Mouse (Mus musculus) hindbrain, embryonic 15.5 days (tissue): ENCODE results near the gene Def8. TPM values are rescaled to one million over a fixed set of nuclear protein-coding genes. Genes with fewer than 3 reads are reported as not detected.
"Not testable (repeated sequence)": the region's sequence is repeated elsewhere in the genome, so short reads cannot be mapped to it uniquely, and the experiment has no call there.

Experiments used
- ATAC-seq: fragments of 200-750 bp; cut with Nextera tagmentation; 2 replicates; pipeline ENCODE4 v1.8.0; 2017; ENCODE audit warnings: low read depth, moderate number of reproducible peaks, moderate TSS enrichment; ENCODE audit not compliant: low FRiP score
- H3K27ac ChIP-seq: fragments of 300-500 bp; sonication (generic); replicated peaks from 2 replicates; pipeline ENCODE4 v1.5.1; 2015; ENCODE audit warnings: mild to moderate bottlenecking, inconsistent platforms
- H3K27me3 ChIP-seq: fragments of 300-500 bp; sonication (generic); 2 replicates; pipeline ENCODE4 v1.6.1; 2015; ENCODE audit warnings: control low read depth, inconsistent platforms
- H3K36me3 ChIP-seq: fragments of 300-500 bp; sonication (generic); 2 replicates; pipeline ENCODE4 v1.6.1; 2015; ENCODE audit warnings: control low read depth, inconsistent platforms
- H3K4me1 ChIP-seq: fragments of 300-500 bp; sonication (generic); replicated peaks from 2 replicates; pipeline ENCODE4 v1.6.1; 2015; ENCODE audit warnings: control low read depth, inconsistent platforms
- H3K4me2 ChIP-seq: fragments of 300-500 bp; sonication (generic); 2 replicates; pipeline ENCODE4 v1.6.1; 2015; ENCODE audit warnings: moderate library complexity, mild to moderate bottlenecking, inconsistent platforms
- H3K4me3 ChIP-seq: fragments of 300-500 bp; sonication (generic); 2 replicates; pipeline ENCODE4 v1.5.1; 2015; ENCODE audit warnings: mild to moderate bottlenecking, inconsistent platforms
- H3K9ac ChIP-seq: fragments of 300-500 bp; sonication (generic); 2 replicates; pipeline ENCODE4 v1.6.1; 2015; ENCODE audit warnings: inconsistent platforms
- H3K9me3 ChIP-seq: fragments of 300-500 bp; sonication (generic); 2 replicates; pipeline ENCODE4 v1.6.1; 2016; ENCODE audit warnings: control low read depth, inconsistent platforms
- WGBS: fragments of 180-500 bp; shearing (Covaris S2); methylation state at CpG from one replicate; pipeline ENCODE4 v1.1.7; 2015; 5-methylcytosine and 5-hydroxymethylcytosine counted together
- polyA plus RNA-seq: library from polyadenylated mRNA; unstranded; fragments of >200 nt; fragmentation: Nextera tagmentation; extraction: Ambion mirVana; gene quantifications from 2 replicates; pipeline ENCODE4 v1.2.1, GENCODE M21; 2015

Def8 gene
- polyA plus RNA-seq, 1 experiment from 2014 or later, result 51.6 TPM

DNA sequence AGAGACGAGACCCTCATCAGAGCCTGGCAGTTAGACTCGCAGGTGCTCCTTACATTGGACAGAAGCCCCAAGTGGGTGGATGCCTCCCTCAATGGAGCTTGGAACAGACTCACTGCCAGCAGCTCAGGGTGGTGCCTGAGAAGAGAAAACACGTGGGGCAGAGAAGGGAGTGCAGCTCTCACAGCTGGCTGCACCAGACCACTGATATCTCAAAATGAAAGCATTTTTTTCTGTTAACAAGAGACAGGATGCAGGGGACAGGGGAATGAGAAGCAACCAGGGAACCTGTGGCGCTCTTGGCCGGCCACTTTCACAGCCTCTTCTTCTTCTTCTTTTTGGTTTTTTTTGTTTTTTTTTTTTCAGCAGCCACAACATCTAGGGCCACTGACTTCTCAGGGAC, 51.2 kb downstream of the Def8 start:
- H3K9ac ChIP-seq, ATAC-seq: not testable (repeated sequence)
- 74% methylated on average over 5 of the region's 5 CpGs for WGBS

DNA sequence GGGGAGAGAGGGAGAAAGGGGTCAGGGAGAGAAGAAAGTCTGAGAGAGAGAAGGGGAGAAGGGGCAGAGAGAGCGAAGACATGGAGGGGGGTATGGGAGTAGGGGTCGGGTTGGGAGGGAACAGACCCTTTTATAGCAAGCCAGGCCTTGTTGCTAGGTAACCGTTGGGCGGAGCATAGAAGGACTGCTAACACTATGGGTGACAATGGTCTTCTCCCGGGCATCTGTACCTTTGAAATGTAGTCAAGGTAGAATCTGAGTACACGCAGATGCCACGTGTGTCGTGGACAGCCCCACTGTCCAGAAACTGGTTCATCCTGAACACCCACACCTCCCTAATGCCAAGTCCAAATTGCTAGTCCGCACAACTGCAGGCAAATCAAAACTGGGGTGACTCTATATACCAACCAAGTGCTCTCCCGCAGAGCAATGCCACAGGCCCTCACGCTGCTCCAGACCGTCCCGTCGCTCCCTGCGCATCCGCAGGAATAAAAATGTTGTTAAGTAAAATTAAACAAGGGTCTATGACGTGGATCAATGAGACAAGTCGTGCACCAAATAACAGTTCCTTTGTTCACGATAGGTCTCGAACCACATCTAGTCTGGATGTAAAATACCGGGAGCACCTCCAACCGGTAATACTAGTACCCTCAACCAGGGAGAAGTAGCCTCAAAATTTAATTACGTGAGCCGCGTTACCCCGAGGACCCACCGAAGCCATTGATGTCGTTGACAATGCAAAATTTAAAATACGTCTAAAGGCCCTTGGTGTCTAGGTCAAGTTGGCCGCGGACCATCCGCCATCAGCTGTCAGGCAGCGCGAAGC, 53.8 kb downstream of the Def8 start:
- peak; percentile 75 for ATAC-seq
- Histone ChIP-seq H3K4me3 (peak overlapping the region; percentile 90), H3K4me2 (peak overlapping the region; percentile 85), H3K4me1 (peaks cover 25% of the 10 kb centered on the region), H3K9me3 (no peaks in the 10 kb centered on the region), H3K27ac (peak overlapping the region; percentile 99), H3K9ac (peak overlapping the region; percentile 87), H3K27me3 (no peaks in the 10 kb centered on the region), H3K36me3 (peaks cover 20% of the 10 kb centered on the region)
- WGBS, result 6% methylated on average over 34 of the region's 34 CpGs

More for the DNA sequence above, 51.2 kb downstream of the Def8 start:
- H3K4me1 ChIP-seq, result peaks cover 19% of the 10 kb centered on the region
- H3K36me3 ChIP-seq, H3K4me3 ChIP-seq, H3K9me3 ChIP-seq, H3K4me2 ChIP-seq, H3K27ac ChIP-seq, H3K27me3 ChIP-seq: not testable (repeated sequence)

DNA sequence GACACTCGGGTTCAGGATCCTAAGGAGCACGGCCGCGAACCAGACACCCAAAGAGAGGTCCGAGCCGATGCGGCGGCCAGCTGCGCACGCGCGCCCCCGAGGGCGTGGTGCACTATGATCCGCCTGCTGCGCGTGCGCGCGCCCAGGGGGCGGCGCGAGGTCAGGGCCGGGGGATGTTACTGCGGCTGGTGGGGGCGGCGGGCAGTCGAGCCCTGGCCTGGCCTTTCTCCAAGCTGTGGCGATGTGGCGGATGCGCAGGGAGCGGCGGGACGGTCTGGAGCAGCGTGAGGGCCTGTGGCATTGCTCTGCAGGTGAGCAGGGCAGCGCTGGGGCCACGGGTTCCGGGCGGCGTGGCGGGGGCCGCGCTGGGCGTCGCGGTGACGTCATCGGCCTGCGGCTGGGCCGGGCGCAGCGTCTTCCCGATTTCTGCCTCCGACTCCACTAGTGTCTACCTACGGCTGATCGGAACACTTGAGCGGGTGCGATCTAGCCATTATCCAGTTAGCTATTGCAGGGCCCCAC, 54.5 kb downstream of the Def8 start, which contains the start of gene Afg3l1:
TSS of gene Afg3l1 (plus strand) at position 167 of the 522 bp plus-strand sequence.
- 1% methylated on average over 58 of the region's 58 CpGs for WGBS
- Histone ChIP-seq H3K9ac (peak within 1 kb of the TSS; percentile 87), H3K27me3 (no peaks in the 10 kb centered on the region), H3K9me3 (no peaks in the 10 kb centered on the region), H3K4me3 (peak within 1 kb of the TSS; percentile 90), H3K4me1 (peaks cover 25% of the 10 kb centered on the region), H3K4me2 (peak within 1 kb of the TSS; percentile 85), H3K27ac (peak within 1 kb of the TSS; percentile 99), H3K36me3 (peaks cover 26% of the 10 kb centered on the region)
- ATAC-seq, result peak; percentile 93

DNA sequence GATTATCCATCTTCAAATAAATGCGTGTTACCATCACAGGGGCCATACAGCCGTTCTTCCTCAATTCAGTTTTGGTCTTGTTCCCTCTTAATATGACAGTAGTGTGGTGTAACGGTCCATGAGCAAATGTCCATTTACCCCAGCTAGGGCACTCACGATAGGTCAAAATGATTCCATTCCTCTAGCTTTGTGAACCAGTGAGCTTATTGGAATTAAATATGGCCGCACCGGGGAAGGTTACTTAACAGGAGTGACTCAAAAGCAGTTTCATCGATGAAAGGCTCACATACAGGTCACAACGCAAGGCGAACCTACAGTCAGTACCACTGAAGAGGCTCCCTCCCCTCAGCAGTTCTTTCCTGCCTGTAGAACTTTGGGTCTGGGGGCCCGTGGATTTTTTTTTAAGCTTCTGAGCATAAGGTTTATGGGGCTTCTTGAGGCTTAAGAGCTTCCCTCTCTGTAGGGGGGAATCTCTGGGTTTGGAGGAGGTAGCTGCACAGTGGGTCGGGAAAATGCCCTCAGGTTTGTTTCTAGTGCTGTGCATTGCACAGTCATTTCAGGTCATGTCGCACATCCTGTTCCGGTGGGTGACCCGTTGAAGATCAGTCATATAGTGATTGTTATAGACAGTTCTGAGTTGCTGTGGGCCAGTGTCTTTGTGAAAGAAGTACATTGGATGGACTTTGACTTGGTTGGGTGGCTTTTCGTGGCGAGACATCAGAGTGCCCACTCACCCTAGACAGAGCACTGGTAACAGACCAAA, 55.3 kb downstream of the Def8 start:
- H3K27me3 ChIP-seq, result no peaks in the 10 kb centered on the region
- peak overlapping the region; percentile 90 for H3K4me3 ChIP-seq
- no peak for ATAC-seq
- H3K4me1 ChIP-seq, result peaks cover 25% of the 10 kb centered on the region
- H3K9me3 ChIP-seq, result no peaks in the 10 kb centered on the region
- peak overlapping the region; percentile 87 for H3K9ac ChIP-seq
- H3K4me2 ChIP-seq, result peak overlapping the region; percentile 85
- 38% methylated on average over 16 of the region's 16 CpGs for WGBS
- H3K27ac ChIP-seq, result peak overlapping the region; percentile 99
- H3K36me3 ChIP-seq, result peaks cover 32% of the 10 kb centered on the region

DNA sequence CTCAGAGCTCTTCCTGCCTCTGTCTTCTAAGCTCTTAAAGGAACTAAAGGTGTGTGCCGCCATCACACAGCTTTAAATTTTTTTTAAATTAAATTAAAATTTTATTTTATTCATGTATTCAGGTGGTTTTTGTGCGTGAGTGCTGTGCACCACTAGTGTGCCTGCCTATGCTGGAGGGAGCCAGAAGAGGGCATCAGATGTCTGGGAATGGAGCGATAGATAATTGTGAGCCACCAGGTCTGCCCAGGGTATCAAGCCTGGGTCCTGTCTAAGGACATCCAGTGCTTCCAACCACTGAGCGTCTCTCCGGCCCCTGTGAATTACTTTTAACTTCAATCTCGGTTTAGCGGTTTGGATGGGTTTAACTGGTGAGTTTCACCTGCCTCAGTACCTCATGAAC, 59.3 kb downstream of the Def8 start:
- Histone ChIP-seq H3K27me3 (no peaks in the 10 kb centered on the region), H3K36me3 (peaks cover 61% of the 10 kb centered on the region), H3K4me2 (no peak overlapping the region), H3K9me3 (no peaks in the 10 kb centered on the region), H3K27ac (no peak overlapping the region), H3K9ac (no peak overlapping the region), H3K4me1 (peaks cover 17% of the 10 kb centered on the region), H3K4me3 (no peak overlapping the region)
- ATAC-seq, result no peak
- 86% methylated on average over 7 of the region's 7 CpGs for WGBS

DNA sequence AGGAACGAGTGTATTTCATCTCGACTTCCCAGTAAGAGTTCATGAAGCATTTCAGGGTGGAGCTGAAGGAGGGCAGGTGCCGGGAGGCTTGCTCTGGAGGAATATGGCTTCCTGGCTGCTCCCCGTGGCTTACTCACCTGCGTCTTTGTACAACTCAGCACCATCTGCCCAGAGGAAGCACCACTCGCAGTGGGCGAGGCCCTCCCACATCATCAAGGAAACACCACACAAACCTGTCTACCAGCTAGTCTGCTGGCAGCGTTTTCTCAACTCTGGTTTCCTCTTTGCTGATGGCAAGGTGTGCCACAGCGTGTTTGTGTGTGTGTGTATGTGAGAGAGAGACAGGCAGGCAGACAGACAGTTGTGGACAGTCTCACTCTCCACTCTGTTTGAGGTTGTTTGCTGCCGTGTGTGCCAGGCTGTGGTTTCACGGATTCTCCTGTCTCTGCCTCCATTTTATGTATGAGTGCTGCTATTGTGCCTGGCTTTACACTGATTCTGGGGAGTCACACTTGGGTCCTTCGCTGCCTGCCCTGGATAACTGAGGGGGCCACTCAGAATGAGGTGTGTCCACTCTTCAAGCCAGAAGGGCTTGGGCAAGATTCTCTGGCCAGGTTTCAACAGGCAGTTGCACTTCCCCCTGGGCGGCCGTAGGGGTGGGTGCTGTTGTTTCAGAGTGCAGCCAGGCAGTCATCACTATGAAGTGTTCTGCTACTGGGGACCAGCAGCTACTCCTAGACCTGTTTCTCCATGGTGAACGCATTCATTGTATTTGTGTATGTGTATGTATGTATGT, 68.2 kb downstream of the Def8 start:
- no peak overlapping the region for H3K27ac ChIP-seq
- no peak for ATAC-seq
- no peaks in the 10 kb centered on the region for H3K27me3 ChIP-seq
- no peak overlapping the region for H3K4me2 ChIP-seq
- H3K9ac ChIP-seq, result no peak overlapping the region
- H3K4me1 ChIP-seq, result no peaks in the 10 kb centered on the region
- 95% methylated on average over 15 of the region's 15 CpGs for WGBS
- H3K36me3 ChIP-seq, result peaks cover 87% of the 10 kb centered on the region
- no peaks in the 10 kb centered on the region for H3K9me3 ChIP-seq
- H3K4me3 ChIP-seq, result no peak overlapping the region

DNA sequence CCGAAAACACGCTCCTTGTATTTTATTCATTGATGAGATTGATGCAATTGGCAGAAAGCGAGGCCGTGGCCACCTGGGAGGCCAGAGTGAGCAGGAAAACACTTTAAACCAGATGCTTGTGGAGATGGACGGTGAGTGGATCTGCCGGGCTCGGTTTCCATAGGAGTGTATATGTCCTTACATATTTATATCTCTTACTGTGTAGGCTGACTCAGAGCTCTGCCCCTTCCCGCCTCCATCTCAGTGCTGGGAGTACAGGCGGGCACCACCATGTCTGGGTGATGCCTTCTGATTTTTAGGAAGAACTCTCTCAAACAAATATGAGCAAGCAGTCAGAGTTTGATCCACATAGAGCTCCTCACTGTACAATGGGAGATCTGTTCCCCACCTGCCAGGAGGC, 69.6 kb downstream of the Def8 start:
- Histone ChIP-seq H3K4me2 (no peak overlapping the region), H3K36me3 (peaks cover 87% of the 10 kb centered on the region), H3K27ac (no peak overlapping the region), H3K27me3 (no peaks in the 10 kb centered on the region), H3K4me3 (no peak overlapping the region), H3K4me1 (no peaks in the 10 kb centered on the region), H3K9me3 (no peaks in the 10 kb centered on the region), H3K9ac (no peak overlapping the region)
- ATAC-seq, result no peak
- WGBS, result 98% methylated on average over 9 of the region's 9 CpGs

DNA sequence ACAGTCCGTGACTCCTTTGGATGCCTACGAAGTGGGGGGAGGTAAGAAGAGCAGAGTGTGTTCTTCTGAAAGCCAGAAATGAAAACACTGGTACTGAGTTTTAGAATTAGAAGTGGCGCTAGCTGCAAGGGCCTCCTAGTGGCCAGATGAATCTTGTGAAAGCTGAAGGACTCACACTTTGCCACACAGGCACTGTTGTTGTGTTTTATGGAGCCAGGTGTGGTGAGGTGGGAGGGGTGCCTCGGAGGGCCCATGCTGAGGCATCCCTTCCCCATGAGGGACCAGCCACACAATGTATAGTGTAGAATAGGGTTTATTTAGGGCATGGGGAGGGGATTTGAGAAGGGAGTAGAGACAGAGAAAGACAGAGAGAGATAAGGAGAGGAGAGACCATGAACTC, 74.4 kb downstream of the Def8 start:
- Histone ChIP-seq H3K4me1 (no peaks in the 10 kb centered on the region), H3K4me2 (no peak overlapping the region), H3K27me3 (no peaks in the 10 kb centered on the region), H3K27ac (no peak overlapping the region), H3K9ac (no peak overlapping the region), H3K9me3 (no peaks in the 10 kb centered on the region), H3K36me3 (peaks cover 80% of the 10 kb centered on the region), H3K4me3 (no peak overlapping the region)
- 91% methylated on average over 4 of the region's 4 CpGs for WGBS
- ATAC-seq, result no peak

DNA sequence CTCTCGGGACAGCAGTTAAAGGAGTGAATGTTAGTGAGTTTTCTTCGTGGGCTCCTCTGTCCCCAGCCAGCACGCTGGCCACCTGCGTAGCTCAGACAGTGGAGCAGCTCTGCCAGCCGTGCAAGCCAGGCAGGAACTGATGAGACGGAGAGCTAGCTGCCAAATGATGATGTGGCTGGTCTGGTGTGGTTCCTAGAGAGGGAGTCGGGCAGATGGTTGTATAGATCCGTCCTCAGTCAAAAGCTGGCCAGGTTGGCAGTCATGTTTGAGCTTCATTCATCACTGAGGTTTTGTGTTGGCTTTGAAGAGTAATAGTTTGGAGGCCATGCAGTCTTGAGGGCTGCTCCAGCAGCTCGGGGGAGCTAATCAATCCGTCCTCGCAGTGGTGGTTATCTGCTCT, 75.6 kb downstream of the Def8 start:
- no peaks in the 10 kb centered on the region for H3K27me3 ChIP-seq
- 92% methylated on average over 11 of the region's 11 CpGs for WGBS
- H3K4me3 ChIP-seq, result no peak overlapping the region
- peaks cover 80% of the 10 kb centered on the region for H3K36me3 ChIP-seq
- no peaks in the 10 kb centered on the region for H3K9me3 ChIP-seq
- no peak overlapping the region for H3K4me2 ChIP-seq
- ATAC-seq, result 0 out of 2 replicates have a peak, but pooled peaks have one; percentile 38
- no peak overlapping the region for H3K9ac ChIP-seq
- H3K27ac ChIP-seq, result no peak overlapping the region
- H3K4me1 ChIP-seq, result no peaks in the 10 kb centered on the region

DNA sequence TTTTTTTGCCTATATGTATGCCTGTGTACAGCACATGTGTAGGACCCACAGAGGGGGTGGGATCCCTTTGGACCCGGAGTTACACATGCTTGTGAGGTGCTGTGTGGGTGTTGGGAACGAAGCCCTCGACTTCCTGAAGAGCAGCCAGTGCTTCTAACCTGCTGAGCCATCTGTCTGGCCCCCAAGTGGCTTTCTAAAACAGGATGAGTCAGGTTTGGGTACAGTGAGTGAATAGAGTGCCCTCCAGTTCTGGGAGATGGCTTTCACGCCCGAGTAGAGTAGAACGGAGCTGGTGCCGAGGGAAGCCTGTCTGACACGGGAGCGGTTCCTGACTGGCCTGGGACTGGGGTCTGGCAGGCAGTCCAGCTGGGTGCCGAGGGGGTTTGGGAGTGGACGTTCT, 76.2 kb downstream of the Def8 start:
- ATAC-seq, result no peak
- H3K4me3 ChIP-seq, result no peak overlapping the region
- no peaks in the 10 kb centered on the region for H3K4me1 ChIP-seq
- 94% methylated on average over 11 of the region's 11 CpGs for WGBS
- H3K27ac ChIP-seq, result no peak overlapping the region
- no peaks in the 10 kb centered on the region for H3K27me3 ChIP-seq
- peaks cover 77% of the 10 kb centered on the region for H3K36me3 ChIP-seq
- H3K9me3 ChIP-seq, result no peaks in the 10 kb centered on the region
- H3K9ac ChIP-seq, result no peak overlapping the region
- H3K4me2 ChIP-seq, result no peak overlapping the region

DNA sequence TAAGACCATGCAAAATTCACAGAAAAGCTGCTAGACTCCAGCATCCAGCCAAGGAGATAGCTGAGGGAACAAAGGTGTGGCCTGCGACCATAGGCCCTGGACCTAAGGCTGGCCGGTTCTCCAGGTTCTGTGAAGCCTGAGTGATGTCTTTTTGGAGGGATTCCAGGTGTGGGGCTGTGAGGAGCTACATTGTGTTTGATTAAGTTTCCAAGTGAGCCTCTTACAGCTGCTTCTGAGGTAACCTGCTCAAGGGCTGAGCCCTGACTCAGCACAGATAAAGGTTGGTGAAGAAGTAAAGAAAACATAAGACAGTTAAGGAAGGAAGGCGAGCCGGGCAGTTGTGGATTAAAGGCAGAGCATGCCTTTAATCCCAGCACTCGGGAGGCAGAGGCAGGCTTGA, 78.9 kb downstream of the Def8 start:
- no peak overlapping the region for H3K4me2 ChIP-seq
- H3K27ac ChIP-seq, result no peak overlapping the region
- 96% methylated on average over 5 of the region's 5 CpGs for WGBS
- no peak overlapping the region for H3K9ac ChIP-seq
- H3K9me3 ChIP-seq, result no peaks in the 10 kb centered on the region
- ATAC-seq, result no peak
- H3K4me3 ChIP-seq, result no peak overlapping the region
- H3K36me3 ChIP-seq, result peaks cover 77% of the 10 kb centered on the region
- H3K27me3 ChIP-seq, result no peaks in the 10 kb centered on the region
- no peaks in the 10 kb centered on the region for H3K4me1 ChIP-seq
